Mouse (Mus musculus) C2C12 (cell line): ENCODE measurements around the gene Klhl35.

Source experiments
- CTCF ChIP-seq: IDR thresholded peaks from one replicate; pipeline ENCODE4 v1.5.1; 2011; ENCODE audit not compliant: control insufficient read depth, insufficient read depth, insufficient read length
- MAX ChIP-seq: IDR thresholded peaks from one replicate; pipeline ENCODE4 v1.6.1; 2011; ENCODE audit warnings: mild to moderate bottlenecking, control low read depth
- MYOD1 ChIP-seq: IDR thresholded peaks from one replicate; pipeline ENCODE4 v1.6.1; 2011; ENCODE audit warnings: low read depth; ENCODE audit not compliant: control insufficient read depth, insufficient read length
- USF1 ChIP-seq: IDR thresholded peaks from one replicate; pipeline ENCODE4 v1.6.1; 2011; ENCODE audit warnings: low read depth, mild to moderate bottlenecking, control low read depth, moderate library complexity

DNA sequence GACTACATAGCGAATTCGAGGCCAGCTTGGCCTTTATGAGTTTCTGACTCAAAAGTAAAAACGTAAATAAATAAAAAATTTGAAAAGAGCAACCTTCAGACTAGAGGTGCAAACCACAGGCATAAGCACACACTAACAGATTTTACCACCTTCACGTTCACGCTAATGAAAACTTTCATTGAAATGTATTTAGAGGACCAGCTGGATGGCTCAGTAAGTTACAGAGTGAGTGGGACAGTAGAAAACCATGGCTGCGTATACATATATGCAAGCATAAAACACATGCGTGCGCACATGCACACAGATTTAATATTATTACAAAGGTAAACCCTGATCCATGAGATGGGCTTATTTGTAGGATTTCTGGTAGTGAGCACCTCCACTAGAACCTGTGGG is 18.1 kb downstream of the Klhl35 start:
- TF ChIP-seq CTCF, result no peak
- no peak for TF ChIP-seq USF1
- no peak for TF ChIP-seq MYOD1
- no peak for TF ChIP-seq MAX
